8 mouse cellular contexts compared by ENCODE assay signal in genomic region chr13:100594041-100594792, GRCm38 (mm10). TPM values are rescaled to one million over a fixed set of nuclear protein-coding genes. Genes with fewer than 3 reads are reported as not detected.
DNase-seq lines count a peak whose midpoint lies in the region; ATAC-seq lines count a peak whose summit lies in the region.

No protein-coding gene starts in this region.

- no peaks in the 10 kb centered on the region for H3K4me1 ChIP-seq in hindbrain, embryonic 11.5 days (replicated peaks; ENCODE audit: control insufficient read depth, insufficient read depth, low read length)
- H3K4me1 ChIP-seq in midbrain, embryonic 13.5 days (replicated peaks), result no peaks in the 10 kb centered on the region

- H3K4me3 ChIP-seq in hindbrain, embryonic 11.5 days (ENCODE audit: low read depth, low read length), result no peak overlapping the region
- H3K4me3 ChIP-seq in midbrain, embryonic 13.5 days (replicated peaks), result no peak overlapping the region

- 69% methylated on average over 11 of the region's 17 CpGs for WGBS in hindbrain, embryonic 11.5 days
- 67% methylated on average over 12 of the region's 17 CpGs for WGBS in midbrain, embryonic 13.5 days

- no peak overlapping the region for H3K4me2 ChIP-seq in hindbrain, embryonic 11.5 days (replicated peaks; ENCODE audit: low read depth, low read length)
- peak overlapping the region; percentile 22; the same call in 1 of the 2 replicates for H3K4me2 ChIP-seq in midbrain, embryonic 13.5 days (replicated peaks)

- no peaks in the 10 kb centered on the region for H3K36me3 ChIP-seq in hindbrain, embryonic 11.5 days (ENCODE audit: control insufficient read depth, insufficient read depth, low read length)
- no peaks in the 10 kb centered on the region for H3K36me3 ChIP-seq in midbrain, embryonic 13.5 days

- ATAC-seq in activated CD4-positive, CD25-positive, alpha-beta regulatory T cell, adult 4 months, result peak; percentile 95
- peak; percentile 90 for ATAC-seq in erythroid progenitor cell, adult 5-6 weeks (replicated peaks; ENCODE audit: low FRiP score, poor library complexity, severe bottlenecking)
- peak; percentile 53 for ATAC-seq in hindbrain, embryonic 11.5 days (ENCODE audit: low FRiP score)
- peak; percentile 77 for ATAC-seq in midbrain, embryonic 13.5 days

- no peak overlapping the region; the same call in 1 of the 2 replicates for H3K27ac ChIP-seq in hindbrain, embryonic 11.5 days (ENCODE audit: low read depth, low read length)
- peak overlapping the region; percentile 60; the same call in 1 of the 2 replicates for H3K27ac ChIP-seq in midbrain, embryonic 13.5 days

- no peak overlapping the region for H3K9ac ChIP-seq in hindbrain, embryonic 11.5 days (ENCODE audit: low read depth, low read length)
- H3K9ac ChIP-seq in midbrain, embryonic 13.5 days (replicated peaks), result no peak overlapping the region

- no peaks in the 10 kb centered on the region for H3K27me3 ChIP-seq in hindbrain, embryonic 11.5 days (ENCODE audit: control insufficient read depth, insufficient read depth, low read length)
- no peaks in the 10 kb centered on the region for H3K27me3 ChIP-seq in midbrain, embryonic 13.5 days

- H3K9me3 ChIP-seq in hindbrain, embryonic 11.5 days (ENCODE audit: control insufficient read depth, low read length), result no peaks in the 10 kb centered on the region
- H3K9me3 ChIP-seq in midbrain, embryonic 13.5 days, result no peaks in the 10 kb centered on the region

- DNase-seq in gastrocnemius, adult 18-20 months (ENCODE audit: low spot score), result peak; percentile 30
- DNase-seq in gastrocnemius, postnatal 4 days (ENCODE audit: low spot score in 2 of 2), result no peak
- DNase-seq in hindbrain, embryonic 11.5 days (ENCODE audit: low spot score), result peak; percentile 42
- DNase-seq in layer of hippocampus, postnatal 10 days (ENCODE audit: low spot score in 2 of 2), result peak; percentile 16 to 37
- DNase-seq in thymus, postnatal 36 days, result peak; percentile 24 to 58

RNA-seq across cellular contexts. Expression of gene Marveld2, which starts 22.6 kb away (rescaled TPM):
- under 1 TPM; 0.33 to 0.41 TPM for total RNA-seq in gastrocnemius, adult 18-20 months (2021)
- 1 to 10 TPM; 4.3 to 4.5 TPM for total RNA-seq in gastrocnemius, postnatal 4 days (2021)
- 1 to 10 TPM; 5.1 to 5.5 TPM for polyA plus RNA-seq in activated CD4-positive, CD25-positive, alpha-beta regulatory T cell, adult 4 months (2017; shearing (Covaris generic))
- not detected in 2 replicates for total RNA-seq in erythroid progenitor cell, adult 5-6 weeks (2015; ENCODE audit: low replicate concordance)
- 0.39 and 1.1 TPM in 2 replicates for total RNA-seq in erythroid progenitor cell, adult 5-6 weeks (2017; ENCODE audit: low replicate concordance)
- 2.8 and 3.1 TPM in 2 replicates for polyA plus RNA-seq in hindbrain, embryonic 11.5 days (2014; fragmentation: Nextera tagmentation; extraction: Ambion mirVana)
- 1 to 10 TPM; 1.9 to 2.8 TPM for total RNA-seq in layer of hippocampus, postnatal 10 days (2021)
- polyA plus RNA-seq in midbrain, embryonic 13.5 days (2015; fragmentation: Nextera tagmentation; extraction: Ambion mirVana), result 1.5 and 2.3 TPM in 2 replicates

RNA-seq across cellular contexts. Expression of gene Ocln, which starts 41.7 kb away (rescaled TPM):
- total RNA-seq in gastrocnemius, adult 18-20 months (2021), result under 1 TPM in 1 of 2 experiments, not detected in 1; 0.14 TPM
- under 1 TPM; 0.29 to 0.54 TPM for total RNA-seq in gastrocnemius, postnatal 4 days (2021)
- under 1 TPM; 0.22 to 0.59 TPM for polyA plus RNA-seq in activated CD4-positive, CD25-positive, alpha-beta regulatory T cell, adult 4 months (2017; shearing (Covaris generic))
- total RNA-seq in erythroid progenitor cell, adult 5-6 weeks (2015; ENCODE audit: low replicate concordance), result not detected in 2 replicates
- not detected in 2 replicates for total RNA-seq in erythroid progenitor cell, adult 5-6 weeks (2017; ENCODE audit: low replicate concordance)
- polyA plus RNA-seq in hindbrain, embryonic 11.5 days (2014; fragmentation: Nextera tagmentation; extraction: Ambion mirVana), result 5.8 TPM in 2 replicates
- 10 to 100 TPM; 14.7 to 15.8 TPM for total RNA-seq in layer of hippocampus, postnatal 10 days (2021)
- 3.6 and 4.3 TPM in 2 replicates for polyA plus RNA-seq in midbrain, embryonic 13.5 days (2015; fragmentation: Nextera tagmentation; extraction: Ambion mirVana)

RNA-seq across cellular contexts. Expression of gene Ak6, which starts 56.6 kb away (rescaled TPM):
- 10 to 100 TPM; 72.1 to 74.4 TPM for total RNA-seq in gastrocnemius, adult 18-20 months (2021)
- 10 to 100 TPM; 72.5 to 74.0 TPM for total RNA-seq in gastrocnemius, postnatal 4 days (2021)
- 100 to 1,000 TPM; 135 to 140 TPM for polyA plus RNA-seq in activated CD4-positive, CD25-positive, alpha-beta regulatory T cell, adult 4 months (2017; shearing (Covaris generic))
- 132 and 133 TPM in 2 replicates for total RNA-seq in erythroid progenitor cell, adult 5-6 weeks (2015; ENCODE audit: low replicate concordance)
- total RNA-seq in erythroid progenitor cell, adult 5-6 weeks (2017; ENCODE audit: low replicate concordance), result 47.4 and 85.9 TPM in 2 replicates
- 315 and 356 TPM in 2 replicates for polyA plus RNA-seq in hindbrain, embryonic 11.5 days (2014; fragmentation: Nextera tagmentation; extraction: Ambion mirVana)
- 100 to 1,000 TPM in 1 of 2 experiments, 10 to 100 TPM in 1; 93.8 to 114 TPM for total RNA-seq in layer of hippocampus, postnatal 10 days (2021)
- polyA plus RNA-seq in midbrain, embryonic 13.5 days (2015; fragmentation: Nextera tagmentation; extraction: Ambion mirVana), result 339 and 353 TPM in 2 replicates

RNA-seq across cellular contexts. Expression of gene Rad17, which starts 56.6 kb away (rescaled TPM):
- total RNA-seq in gastrocnemius, adult 18-20 months (2021), result 10 to 100 TPM; 11.4 to 13.9 TPM
- 10 to 100 TPM; 14.7 to 15.4 TPM for total RNA-seq in gastrocnemius, postnatal 4 days (2021)
- 10 to 100 TPM; 20.9 to 26.3 TPM for polyA plus RNA-seq in activated CD4-positive, CD25-positive, alpha-beta regulatory T cell, adult 4 months (2017; shearing (Covaris generic))
- total RNA-seq in erythroid progenitor cell, adult 5-6 weeks (2015; ENCODE audit: low replicate concordance), result 23.5 and 29.9 TPM in 2 replicates
- 19.7 and 21.6 TPM in 2 replicates for total RNA-seq in erythroid progenitor cell, adult 5-6 weeks (2017; ENCODE audit: low replicate concordance)
- 27.6 and 29.9 TPM in 2 replicates for polyA plus RNA-seq in hindbrain, embryonic 11.5 days (2014; fragmentation: Nextera tagmentation; extraction: Ambion mirVana)
- 10 to 100 TPM; 13.6 to 13.9 TPM for total RNA-seq in layer of hippocampus, postnatal 10 days (2021)
- polyA plus RNA-seq in midbrain, embryonic 13.5 days (2015; fragmentation: Nextera tagmentation; extraction: Ambion mirVana), result 20.9 and 21.2 TPM in 2 replicates

RNA-seq across cellular contexts. Expression of gene Taf9, which starts 57.2 kb away (rescaled TPM):
- 1 to 10 TPM; 7.1 to 7.2 TPM for total RNA-seq in gastrocnemius, adult 18-20 months (2021)
- 10 to 100 TPM; 16.3 to 19.0 TPM for total RNA-seq in gastrocnemius, postnatal 4 days (2021)
- 10 to 100 TPM in 1 of 2 experiments, 1 to 10 TPM in 1; 4.1 to 18.8 TPM for polyA plus RNA-seq in activated CD4-positive, CD25-positive, alpha-beta regulatory T cell, adult 4 months (2017; shearing (Covaris generic))
- total RNA-seq in erythroid progenitor cell, adult 5-6 weeks (2015; ENCODE audit: low replicate concordance), result 14.4 and 42.8 TPM in 2 replicates
- total RNA-seq in erythroid progenitor cell, adult 5-6 weeks (2017; ENCODE audit: low replicate concordance), result 12.3 and 30.6 TPM in 2 replicates
- 22.4 and 22.6 TPM in 2 replicates for polyA plus RNA-seq in hindbrain, embryonic 11.5 days (2014; fragmentation: Nextera tagmentation; extraction: Ambion mirVana)
- total RNA-seq in layer of hippocampus, postnatal 10 days (2021), result 10 to 100 TPM; 24.1 to 32.1 TPM
- polyA plus RNA-seq in midbrain, embryonic 13.5 days (2015; fragmentation: Nextera tagmentation; extraction: Ambion mirVana), result 21.6 and 24.0 TPM in 2 replicates

Comparison
In these comparisons a context has a peak if more than half of its experiments do, and no peak if none do; other contexts are left out.
1. DNase-seq: peak in gastrocnemius, adult 18-20 months (single experiment), hindbrain, embryonic 11.5 days (single experiment), layer of hippocampus, postnatal 10 days (2 of 2) and thymus, postnatal 36 days (2 of 2); none in gastrocnemius, postnatal 4 days (0 of 2).
2. RNA of gene Ocln, which starts 41.7 kb away (total RNA-seq): 14.7 to 15.8 TPM in layer of hippocampus, postnatal 10 days; 0.29 to 0.54 TPM in gastrocnemius, postnatal 4 days, 0.14 TPM in gastrocnemius, adult 18-20 months and not detected in erythroid progenitor cell, adult 5-6 weeks; every median in the first group is over 10 times any median in the second.
3. Peak in every context shown above with its lines, with median percentiles within 50 percentile points of each other: ATAC-seq.